Comparison of ENCODE assay signal across 9 mouse cellular contexts in the genomic region with DNA sequence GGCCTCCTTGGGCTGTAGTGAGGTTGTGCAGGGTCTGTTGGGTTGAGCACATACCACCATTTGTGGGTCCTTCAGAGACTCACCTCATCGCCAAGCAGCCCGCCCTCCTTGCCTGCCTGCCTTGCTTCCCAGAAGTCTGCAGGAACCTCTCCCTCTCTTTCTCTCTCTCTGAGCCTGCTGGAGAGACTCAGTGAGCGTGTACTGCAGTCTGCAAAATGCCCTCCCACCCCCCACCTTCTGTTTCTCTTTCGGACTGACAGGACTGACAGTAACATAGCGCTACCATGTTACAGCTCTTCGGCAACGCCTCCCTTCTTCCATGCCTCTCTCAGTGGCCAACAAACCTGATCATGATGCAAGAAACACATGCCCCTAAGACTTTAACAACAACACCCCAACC. TPM values are rescaled to one million over a fixed set of nuclear protein-coding genes. Genes with fewer than 3 reads are reported as not detected.
DNase-seq lines count a peak whose midpoint lies in the region; ATAC-seq and TF ChIP-seq lines count a peak whose summit lies in the region.
"Had no signal": no experiment of that assay in that cellular context is flagged by ENCODE, and none has a peak within 500 bp of the region (broad histone marks: within the 10 kb centered on the region; RNA-seq: fewer than 3 reads in every experiment).

No protein-coding gene starts in this region.

- TF ChIP-seq EP300 in liver, postnatal 0 days (IDR thresholded peaks at IDR 0.05; ENCODE audit: low read depth), result no peak

- intact Hi-C loops in heart, postnatal 10 days (cut with DNase I), result no loop called here

- TF ChIP-seq CTCF in liver, postnatal 0 days (IDR thresholded peaks at IDR 0.05; ENCODE audit: low read depth), result no peak

- no peak for DNase-seq in heart, embryonic 10.5 days (ENCODE audit: low spot score)
- no peak for DNase-seq in heart, postnatal 10 days
- no peak for DNase-seq in liver, embryonic 11.5 days (ENCODE audit: low spot score)
- no peak for DNase-seq in liver, postnatal 0 days
- no peak for DNase-seq in adrenal gland, postnatal 36 days
- DNase-seq in thymus, postnatal 10 days (ENCODE audit: low spot score in 2 of 2), result no peak
- DNase-seq: adrenal gland, adult 8-10 months had no signal

- no peak overlapping the region for H3K9ac ChIP-seq in liver, embryonic 11.5 days (ENCODE audit: low read depth, low read length)
- no peak overlapping the region for H3K9ac ChIP-seq in liver, postnatal 0 days (replicated peaks)
- peak overlapping the region; percentile 49; the same call in 1 of the 2 replicates for H3K9ac ChIP-seq in embryonic facial prominence, embryonic 13.5 days
- H3K9ac ChIP-seq in stomach, embryonic 14.5 days (replicated peaks; ENCODE audit: low read depth, low read length), result no peak overlapping the region

- ATAC-seq in liver, embryonic 11.5 days (replicated peaks; ENCODE audit: low FRiP score), result no peak
- no peak for ATAC-seq in liver, postnatal 0 days
- ATAC-seq in embryonic facial prominence, embryonic 13.5 days (ENCODE audit: insufficient number of reproducible peaks, insufficient read depth, low FRiP score, low TSS enrichment, low read depth), result no peak
- ATAC-seq in stomach, embryonic 14.5 days (ENCODE audit: insufficient number of reproducible peaks, insufficient read depth, low FRiP score, low read depth), result no peak

- no peak overlapping the region for H3K4me2 ChIP-seq in liver, embryonic 11.5 days
- no peak overlapping the region for H3K4me2 ChIP-seq in liver, postnatal 0 days (ENCODE audit: low read depth, low read length)
- 0 out of 2 replicates have a peak overlapping the region, but pooled peaks have one; percentile 3 for H3K4me2 ChIP-seq in embryonic facial prominence, embryonic 13.5 days
- H3K4me2 ChIP-seq in stomach, embryonic 14.5 days (replicated peaks; ENCODE audit: low read depth, low read length), result no peak overlapping the region

- H3K4me3 ChIP-seq in heart, embryonic 10.5 days, result no peak overlapping the region
- no peak overlapping the region for H3K4me3 ChIP-seq in liver, embryonic 11.5 days (ENCODE audit: low read depth, low read length)
- H3K4me3 ChIP-seq in liver, postnatal 0 days (ENCODE audit: low read depth, low read length), result no peak overlapping the region
- no peak overlapping the region for H3K4me3 ChIP-seq in embryonic facial prominence, embryonic 13.5 days
- no peak overlapping the region for H3K4me3 ChIP-seq in stomach, embryonic 14.5 days (ENCODE audit: low read depth, low read length)

- WGBS in heart, embryonic 10.5 days, result 31% methylated on average over 7 of the region's 7 CpGs
- WGBS in liver, embryonic 11.5 days, result 61% methylated on average over 7 of the region's 7 CpGs
- WGBS in liver, postnatal 0 days (ENCODE audit: insufficient replicate concordance), result 72% methylated on average over 7 of the region's 7 CpGs
- 39% methylated on average over 7 of the region's 7 CpGs for WGBS in embryonic facial prominence, embryonic 13.5 days
- 32% methylated on average over 7 of the region's 7 CpGs for WGBS in stomach, embryonic 14.5 days

- H3K36me3 ChIP-seq in heart, embryonic 10.5 days, result 0 out of 2 replicates have a peak, but pooled peaks cover 4% of the 10 kb centered on the region
- no peaks in the 10 kb centered on the region for H3K36me3 ChIP-seq in liver, embryonic 11.5 days (ENCODE audit: control insufficient read depth, insufficient read depth, low read length)
- peaks cover 3% of the 10 kb centered on the region; the same call in 1 of the 2 replicates for H3K36me3 ChIP-seq in liver, postnatal 0 days (replicated peaks; ENCODE audit: insufficient read depth, low read length)
- 0 out of 2 replicates have a peak, but pooled peaks cover 6% of the 10 kb centered on the region for H3K36me3 ChIP-seq in embryonic facial prominence, embryonic 13.5 days
- no peaks in the 10 kb centered on the region; the same call in 1 of the 2 replicates for H3K36me3 ChIP-seq in stomach, embryonic 14.5 days (ENCODE audit: control insufficient read depth, insufficient read depth, low read length)

- H3K9me3 ChIP-seq in heart, embryonic 10.5 days, result no peaks in the 10 kb centered on the region
- no peaks in the 10 kb centered on the region for H3K9me3 ChIP-seq in liver, embryonic 11.5 days (ENCODE audit: control insufficient read depth, low read length)
- H3K9me3 ChIP-seq in liver, postnatal 0 days (ENCODE audit: low read length), result no peaks in the 10 kb centered on the region
- H3K9me3 ChIP-seq in embryonic facial prominence, embryonic 13.5 days, result no peaks in the 10 kb centered on the region
- no peaks in the 10 kb centered on the region for H3K9me3 ChIP-seq in stomach, embryonic 14.5 days (ENCODE audit: control insufficient read depth, low read depth, low read length)

- H3K4me1 ChIP-seq in heart, embryonic 10.5 days, result peaks cover 90% of the 10 kb centered on the region
- peaks cover 71% of the 10 kb centered on the region for H3K4me1 ChIP-seq in liver, embryonic 11.5 days (replicated peaks; ENCODE audit: control insufficient read depth, insufficient read depth, low read length)
- peaks cover 37% of the 10 kb centered on the region for H3K4me1 ChIP-seq in liver, postnatal 0 days (ENCODE audit: insufficient read depth)
- H3K4me1 ChIP-seq in embryonic facial prominence, embryonic 13.5 days, result peaks cover 83% of the 10 kb centered on the region
- peaks cover 60% of the 10 kb centered on the region for H3K4me1 ChIP-seq in stomach, embryonic 14.5 days (ENCODE audit: control insufficient read depth, insufficient read depth, low read length)

- peak overlapping the region; percentile 87 for H3K27ac ChIP-seq in heart, embryonic 10.5 days
- peak overlapping the region; percentile 30; the same call in 1 of the 2 replicates for H3K27ac ChIP-seq in liver, embryonic 11.5 days (ENCODE audit: low read depth, low read length)
- no peak overlapping the region for H3K27ac ChIP-seq in liver, postnatal 0 days (ENCODE audit: low read depth)
- H3K27ac ChIP-seq in embryonic facial prominence, embryonic 13.5 days, result peak overlapping the region; percentile 33; the same call in 1 of the 2 replicates
- peak overlapping the region; percentile 22; the same call in 1 of the 2 replicates for H3K27ac ChIP-seq in stomach, embryonic 14.5 days (ENCODE audit: low read length)

- no peaks in the 10 kb centered on the region for H3K27me3 ChIP-seq in heart, embryonic 10.5 days (ENCODE audit: insufficient read depth, poor library complexity, severe bottlenecking)
- no peaks in the 10 kb centered on the region for H3K27me3 ChIP-seq in liver, embryonic 11.5 days (replicated peaks; ENCODE audit: control insufficient read depth, insufficient read depth, low read length)
- H3K27me3 ChIP-seq in liver, postnatal 0 days (ENCODE audit: insufficient read depth, low read length), result no peaks in the 10 kb centered on the region
- H3K27me3 ChIP-seq in embryonic facial prominence, embryonic 13.5 days, result no peaks in the 10 kb centered on the region
- no peaks in the 10 kb centered on the region for H3K27me3 ChIP-seq in stomach, embryonic 14.5 days (ENCODE audit: control insufficient read depth, insufficient read depth, low read length)

RNA-seq across cellular contexts. Expression of a gene that starts 32.1 kb away (rescaled TPM):
- 7.5 and 11.3 TPM in 2 replicates for polyA plus RNA-seq in heart, embryonic 10.5 days (2016; fragmentation: Nextera tagmentation; extraction: Ambion mirVana)
- total RNA-seq in heart, postnatal 10 days (2021), result 10 to 100 TPM; 89.2 to 89.6 TPM
- 8.2 and 9.8 TPM in 2 replicates for polyA plus RNA-seq in liver, embryonic 11.5 days (2014; fragmentation: Nextera tagmentation; extraction: Ambion mirVana)
- polyA plus RNA-seq in liver, postnatal 0 days (2015; fragmentation: Nextera tagmentation; extraction: Ambion mirVana), result 3.5 and 3.7 TPM in 2 replicates
- polyA plus RNA-seq in embryonic facial prominence, embryonic 13.5 days (2015; fragmentation: Nextera tagmentation; extraction: Ambion mirVana), result 21.5 and 24.9 TPM in 2 replicates
- polyA plus RNA-seq in stomach, embryonic 14.5 days (2014; fragmentation: Nextera tagmentation; extraction: Ambion mirVana), result 29.6 and 32.0 TPM in 2 replicates
- 10 to 100 TPM; 55.5 to 88.7 TPM for total RNA-seq in adrenal gland, postnatal 36 days (2021)

RNA-seq across cellular contexts. Expression of a gene that starts 59.3 kb away (rescaled TPM):
- polyA plus RNA-seq in heart, embryonic 10.5 days (2016; fragmentation: Nextera tagmentation; extraction: Ambion mirVana), result 77.0 and 87.4 TPM in 2 replicates
- 10 to 100 TPM; 25.7 to 28.2 TPM for total RNA-seq in heart, postnatal 10 days (2021)
- 50.1 and 55.0 TPM in 2 replicates for polyA plus RNA-seq in liver, embryonic 11.5 days (2014; fragmentation: Nextera tagmentation; extraction: Ambion mirVana)
- 23.1 and 24.7 TPM in 2 replicates for polyA plus RNA-seq in liver, postnatal 0 days (2015; fragmentation: Nextera tagmentation; extraction: Ambion mirVana)
- 77.4 and 80.0 TPM in 2 replicates for polyA plus RNA-seq in embryonic facial prominence, embryonic 13.5 days (2015; fragmentation: Nextera tagmentation; extraction: Ambion mirVana)
- 63.2 and 65.0 TPM in 2 replicates for polyA plus RNA-seq in stomach, embryonic 14.5 days (2014; fragmentation: Nextera tagmentation; extraction: Ambion mirVana)
- 10 to 100 TPM; 49.6 to 51.8 TPM for total RNA-seq in adrenal gland, postnatal 36 days (2021)
